Mouse (Mus musculus): ENCODE data around the gene Pdhb.

Gene Pdhb

DNA sequence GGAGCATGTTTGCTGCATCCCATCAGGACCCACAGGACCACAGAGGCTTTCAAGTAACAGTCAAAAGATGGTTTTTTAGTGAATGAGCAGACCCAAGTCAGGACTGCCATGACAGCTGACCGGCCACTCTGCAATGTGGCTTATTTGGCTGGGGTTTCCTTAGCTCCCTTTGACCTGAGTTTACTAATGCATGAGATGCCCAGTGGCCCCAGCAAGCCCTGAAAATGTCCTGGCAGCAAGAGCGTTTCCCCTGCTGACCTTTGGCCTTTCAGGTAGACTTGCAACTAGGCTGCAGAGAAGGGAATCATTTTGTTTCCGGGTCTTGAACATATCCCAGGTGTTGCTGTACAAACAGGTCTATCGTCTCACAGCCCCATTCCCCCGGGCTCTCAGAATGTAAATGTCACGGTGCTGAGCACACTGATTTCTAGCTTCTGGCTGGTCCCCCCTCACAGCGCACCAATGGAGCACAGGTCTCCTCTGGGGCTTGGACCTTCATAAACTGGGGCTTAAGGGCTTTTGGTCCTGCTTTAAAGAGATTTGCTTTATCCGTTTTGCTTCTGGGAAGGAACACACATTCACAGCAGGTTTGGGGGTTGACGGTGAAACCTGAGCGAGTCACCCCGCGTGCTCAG is 18.6 kb upstream of the Pdhb start:
- DNase-seq (ENCODE audit: low spot score in 2 of 2), result no peak

DNA sequence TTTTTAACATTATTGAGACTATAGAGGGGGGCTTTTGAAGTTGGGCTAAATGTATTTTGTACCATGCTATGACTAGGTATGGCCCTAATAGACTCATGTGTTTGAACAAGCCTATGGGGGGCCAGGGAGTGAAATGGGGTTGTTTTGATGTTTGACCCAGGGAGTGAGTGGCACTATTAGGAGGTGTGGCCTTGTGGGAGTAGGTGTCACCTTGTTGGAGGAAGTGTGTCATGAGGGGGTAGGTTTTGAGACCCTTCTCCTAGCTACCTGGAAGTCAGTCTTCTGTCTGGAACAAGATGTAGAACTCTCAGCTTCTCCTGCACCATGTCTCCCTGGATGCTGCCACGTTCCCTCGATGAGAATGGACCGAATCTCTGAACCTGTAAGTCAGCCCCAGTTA is 17.7 kb upstream of the Pdhb start:
- DNase-seq (ENCODE audit: low spot score in 2 of 2), result no peak

DNA sequence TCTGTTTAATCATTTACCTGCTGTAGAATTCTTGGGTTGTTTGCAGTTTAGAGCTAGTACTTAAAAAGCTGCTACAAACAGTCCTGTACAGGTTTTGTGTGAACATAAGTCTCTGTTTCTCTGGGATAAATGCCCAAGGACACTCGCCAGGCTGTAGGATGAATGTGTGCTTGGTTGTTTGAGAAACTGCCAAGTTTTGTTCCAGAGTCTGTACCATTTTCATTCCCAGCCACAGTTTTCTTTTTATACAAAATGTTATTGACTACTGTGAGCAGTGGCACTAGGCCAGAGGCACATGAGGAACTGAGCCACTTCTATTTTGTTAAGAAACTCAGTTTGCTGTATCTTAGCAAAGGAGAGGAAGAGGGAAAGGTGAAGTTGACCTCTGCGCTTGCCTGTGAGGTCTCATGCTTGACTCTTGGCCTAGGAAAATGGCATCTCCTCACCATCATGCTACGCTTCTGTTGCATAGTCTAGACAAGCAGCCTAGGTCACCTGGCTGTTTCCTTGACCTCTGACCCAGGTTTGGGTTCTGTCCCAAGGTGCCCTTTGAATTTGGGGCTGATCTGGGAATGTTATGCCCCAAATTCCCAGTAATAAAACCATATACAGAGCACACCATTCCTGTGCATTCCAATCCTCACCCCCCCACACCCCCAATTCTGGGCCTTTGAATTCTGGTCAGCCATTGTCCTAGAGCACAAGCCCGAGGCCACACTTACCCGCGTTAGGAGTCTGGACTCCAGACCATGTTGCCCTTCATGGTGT is 13.6 kb upstream of the Pdhb start:
- no peak for DNase-seq (ENCODE audit: low spot score in 2 of 2)

DNA sequence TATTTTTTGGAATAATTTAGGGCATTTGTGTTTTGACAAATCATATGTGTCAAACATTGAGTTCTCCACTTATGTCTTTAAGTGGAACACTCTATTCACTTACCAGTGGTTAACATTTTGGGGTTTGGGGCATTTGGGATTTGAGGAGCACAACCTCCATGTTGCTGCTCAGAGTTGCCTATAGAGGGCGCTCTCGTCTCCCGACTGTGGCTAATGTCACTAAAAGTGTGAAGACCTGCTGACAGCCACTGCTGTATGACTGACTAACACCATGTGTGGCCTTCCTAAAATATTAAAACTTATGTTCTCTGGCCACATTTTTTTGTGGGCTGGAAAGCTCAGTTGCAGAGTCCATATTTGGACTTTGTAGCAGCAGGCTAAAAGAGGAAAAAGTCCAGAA is 10.5 kb upstream of the Pdhb start:
- DNase-seq (ENCODE audit: low spot score in 2 of 2), result peak in 1 of 2 experiments; percentile 12

DNA sequence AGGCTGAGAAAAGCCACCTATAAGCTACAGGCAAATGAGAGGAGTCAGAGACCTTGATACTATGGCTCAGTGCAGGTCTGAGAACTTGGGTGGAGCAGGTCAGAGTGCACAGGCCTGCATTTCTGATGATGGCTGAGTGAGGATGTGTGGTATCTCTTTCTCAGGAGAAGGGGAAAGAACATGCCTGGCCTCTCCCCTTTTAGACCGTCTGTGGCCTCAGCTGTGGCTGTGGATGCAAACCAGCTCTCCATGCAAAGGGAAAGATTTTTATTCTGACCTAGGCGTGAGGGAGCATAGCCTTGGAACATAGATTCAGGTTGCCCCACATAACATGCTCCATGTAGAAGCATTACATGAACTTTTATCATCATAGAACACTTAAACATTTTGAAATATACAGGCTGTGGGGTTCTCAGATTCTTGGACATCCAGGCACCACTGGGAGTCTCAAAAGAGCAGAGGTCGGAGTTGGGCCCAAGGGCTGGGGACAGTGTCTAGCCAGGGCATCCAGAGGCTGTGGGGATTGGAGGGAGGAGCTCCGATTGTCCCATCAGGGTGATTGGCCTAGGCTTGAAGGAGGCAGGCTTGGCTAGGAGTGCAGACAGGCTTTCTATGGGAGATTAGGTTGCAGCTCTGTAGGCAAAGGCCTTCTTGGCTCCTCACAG is 7.7 kb upstream of the Pdhb start:
- DNase-seq (ENCODE audit: low spot score in 2 of 2), result no peak

DNA sequence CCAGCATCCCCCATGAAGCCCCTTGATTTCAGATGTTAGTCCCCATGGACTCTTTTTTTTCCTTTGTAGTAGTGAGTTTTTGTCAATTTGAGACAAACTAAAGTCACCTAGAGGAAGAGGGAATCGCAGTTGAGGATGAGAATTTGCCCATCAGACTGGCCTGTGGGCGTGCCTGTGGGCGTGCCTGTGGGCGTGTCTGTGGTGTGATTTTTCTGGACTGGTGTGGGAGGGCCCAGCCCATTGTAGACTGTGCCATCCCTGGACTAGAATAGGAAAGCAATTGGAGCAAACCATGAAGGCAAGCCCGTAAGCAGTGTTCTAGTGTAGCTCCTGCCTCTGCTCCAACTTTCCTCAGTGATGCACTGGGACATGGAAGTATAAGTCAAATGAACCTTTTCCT is 3.4 kb upstream of the Pdhb start:
- no peak for DNase-seq (ENCODE audit: low spot score in 2 of 2)

DNA sequence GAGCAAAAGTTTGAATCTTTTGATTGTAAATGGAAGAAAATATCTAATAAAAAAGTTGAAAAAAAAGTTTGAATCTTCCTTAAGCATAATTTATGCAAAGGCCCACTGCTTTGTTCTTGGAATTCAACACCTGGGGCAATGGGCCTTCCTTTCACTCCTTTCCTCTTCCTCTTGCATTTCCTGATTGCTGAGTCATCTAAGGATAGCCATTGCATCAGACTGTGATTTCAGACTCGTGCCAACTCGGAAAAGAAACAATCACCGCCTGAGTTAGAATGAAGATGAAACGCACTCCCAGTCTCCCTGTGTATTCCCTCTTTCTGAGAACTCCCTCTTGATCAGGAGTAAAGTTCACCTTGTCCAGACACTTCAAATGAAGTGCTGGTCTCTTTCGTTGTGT is 1.8 kb upstream of the Pdhb start:
- no peak for DNase-seq (ENCODE audit: low spot score in 2 of 2)

DNA sequence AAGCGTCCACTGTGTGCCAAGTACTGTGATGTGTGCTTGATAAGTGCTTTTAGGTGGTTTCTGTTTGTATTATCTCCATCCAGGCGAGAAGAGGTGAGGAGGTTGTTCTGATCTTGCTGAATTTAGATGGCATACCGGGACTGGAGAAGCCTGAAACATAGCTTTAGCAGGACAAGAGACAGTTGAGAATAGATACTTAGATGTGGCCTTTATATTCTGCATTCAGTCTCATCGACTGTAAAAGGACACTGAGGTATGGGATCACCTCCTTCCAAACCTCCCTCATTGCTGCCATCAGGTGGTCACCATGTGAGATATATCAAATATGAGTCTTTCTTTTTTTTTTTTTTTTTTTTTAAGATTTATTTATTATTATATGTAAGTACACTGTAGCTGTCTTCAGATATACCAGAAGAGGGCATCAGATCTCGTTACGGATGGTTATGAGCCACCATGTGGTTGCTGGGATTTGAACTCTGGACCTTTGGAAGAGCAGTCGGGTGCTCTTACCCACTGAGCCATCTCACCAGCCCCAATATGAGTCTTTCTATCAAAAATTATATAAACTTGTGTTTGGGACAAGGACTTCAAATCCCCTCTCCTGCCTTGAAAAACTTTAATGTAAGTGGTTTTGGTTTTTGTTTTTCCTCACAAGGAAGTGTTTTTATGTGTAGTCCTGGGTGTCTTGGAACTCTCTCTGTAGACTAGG is 871 bp upstream of the Pdhb start:
- peak; percentile 7 to 36 for DNase-seq (ENCODE audit: low spot score in 2 of 2)

DNA sequence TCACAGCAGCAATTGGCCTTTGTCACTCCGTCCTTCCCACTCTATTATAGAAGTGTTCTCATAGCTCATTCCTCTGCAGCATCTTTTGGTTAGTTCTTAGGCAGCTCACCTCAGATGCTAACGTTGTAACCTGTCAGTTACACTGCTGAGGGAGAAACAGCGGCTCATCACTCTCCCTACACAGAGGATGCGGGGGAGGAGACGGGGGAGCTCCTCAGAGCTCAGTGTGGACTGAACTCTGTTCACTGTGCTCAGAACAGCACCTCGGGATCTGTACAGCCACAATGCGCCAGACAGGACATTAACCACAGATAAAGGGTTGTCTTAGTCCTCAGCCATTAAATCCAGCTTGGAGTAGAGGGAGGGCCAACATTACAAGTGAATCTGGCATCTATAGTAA is 8.4 kb downstream of the Pdhb start:
- DNase-seq (ENCODE audit: low spot score in 2 of 2), result no peak

DNA sequence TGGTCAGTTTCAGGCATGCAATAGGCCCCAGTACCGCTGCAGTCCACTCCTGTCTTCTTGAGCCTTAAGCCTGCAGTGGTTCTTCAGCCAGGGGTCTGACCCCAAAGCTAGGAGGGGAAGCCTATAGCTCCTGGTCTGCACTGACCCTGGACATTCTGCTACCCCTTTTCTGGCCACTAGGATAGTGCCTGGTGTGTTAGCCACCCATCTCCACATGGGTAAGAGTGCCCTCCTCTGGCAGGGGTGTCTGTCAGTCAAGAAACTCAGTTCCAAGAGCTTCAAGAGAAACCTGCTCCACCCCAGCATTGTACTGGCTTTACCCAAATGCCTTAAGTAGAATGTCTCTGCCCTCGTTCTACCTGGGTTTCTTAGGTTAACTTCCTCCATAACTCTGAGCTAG is 11.0 kb downstream of the Pdhb start:
- DNase-seq (ENCODE audit: low spot score in 2 of 2), result peak in 1 of 2 experiments; percentile 38

DNA sequence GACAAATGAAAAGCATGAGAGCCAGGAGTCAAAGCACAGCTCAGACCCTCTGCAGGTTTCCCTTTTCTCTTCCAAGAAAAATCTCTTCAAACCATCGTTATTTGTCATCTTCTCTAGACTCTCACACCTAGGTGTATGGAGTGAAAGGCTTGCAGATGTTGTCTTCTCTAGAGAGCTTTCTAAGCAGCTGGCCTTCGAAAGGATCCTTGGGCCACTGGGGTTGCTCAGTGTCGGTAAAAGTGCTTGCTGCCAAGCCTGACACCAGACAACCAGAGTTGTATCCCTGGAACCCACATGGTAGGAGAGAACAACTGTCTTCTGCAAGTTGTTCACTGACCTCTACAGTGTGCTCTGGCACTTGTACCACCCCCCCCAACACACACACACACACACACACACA is 13.7 kb downstream of the Pdhb start:
- no peak for DNase-seq (ENCODE audit: low spot score in 2 of 2)

DNA sequence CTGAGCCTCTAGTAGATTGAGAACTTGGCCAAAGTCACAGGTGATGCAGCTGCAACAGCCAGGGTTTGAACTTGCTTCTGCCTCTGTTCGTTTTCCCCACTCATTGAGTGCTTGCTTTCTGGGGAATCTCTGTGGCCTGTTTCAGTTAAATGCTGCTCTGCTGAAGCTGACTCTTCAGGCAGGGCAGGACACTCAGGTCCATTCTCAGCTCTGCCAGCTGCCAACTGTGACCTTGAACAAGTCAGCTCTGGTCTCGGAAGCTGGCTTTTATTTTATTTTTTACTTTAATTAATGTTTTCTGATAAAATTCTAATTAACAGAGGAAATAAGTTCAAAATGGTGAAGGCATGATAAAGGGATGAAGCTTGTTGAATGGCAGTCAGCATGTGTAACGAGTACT is 14.1 kb downstream of the Pdhb start:
- DNase-seq (ENCODE audit: low spot score in 2 of 2), result no peak

DNA sequence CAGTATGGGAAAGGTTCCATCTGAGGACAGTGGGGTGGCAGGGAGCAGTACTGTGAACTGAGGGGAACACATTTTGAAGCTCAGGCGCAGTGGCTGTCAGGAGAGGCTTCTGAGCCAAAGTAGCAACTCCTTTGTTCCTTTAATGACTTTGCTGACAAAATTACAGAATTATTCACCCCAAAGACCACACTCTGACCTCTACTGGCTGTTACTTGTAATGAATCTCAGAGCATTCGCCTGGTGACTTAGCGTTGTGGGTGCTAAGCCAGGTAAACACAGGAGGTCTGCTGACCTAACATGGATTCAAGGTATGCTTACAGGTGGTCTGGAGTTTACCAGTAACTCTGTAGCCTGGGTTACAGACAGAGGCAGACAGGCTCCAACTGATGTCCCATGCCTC is 15.9 kb downstream of the Pdhb start:
- DNase-seq (ENCODE audit: low spot score in 2 of 2), result peak in 1 of 2 experiments; percentile 17

DNA sequence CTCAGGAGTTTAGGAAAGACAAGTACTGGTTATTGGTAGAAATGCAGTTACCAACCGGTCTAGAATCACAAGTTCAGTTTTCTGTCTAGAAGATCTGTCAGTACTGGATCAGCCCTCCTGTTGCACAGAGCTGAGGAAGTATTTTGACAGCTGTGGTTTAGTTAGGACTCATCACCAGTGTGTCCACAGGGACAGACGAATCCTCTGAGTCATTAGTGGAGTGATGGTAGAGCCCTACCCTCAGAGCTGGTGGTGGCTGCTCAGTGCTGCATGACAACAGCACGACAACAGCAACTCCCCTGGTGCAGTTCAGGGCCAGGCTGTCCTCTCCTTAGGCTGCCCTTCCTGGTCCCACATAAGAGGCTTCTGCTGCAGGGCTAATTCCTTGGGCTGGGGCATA is 18.8 kb downstream of the Pdhb start:
- DNase-seq (ENCODE audit: low spot score in 2 of 2), result no peak

DNA sequence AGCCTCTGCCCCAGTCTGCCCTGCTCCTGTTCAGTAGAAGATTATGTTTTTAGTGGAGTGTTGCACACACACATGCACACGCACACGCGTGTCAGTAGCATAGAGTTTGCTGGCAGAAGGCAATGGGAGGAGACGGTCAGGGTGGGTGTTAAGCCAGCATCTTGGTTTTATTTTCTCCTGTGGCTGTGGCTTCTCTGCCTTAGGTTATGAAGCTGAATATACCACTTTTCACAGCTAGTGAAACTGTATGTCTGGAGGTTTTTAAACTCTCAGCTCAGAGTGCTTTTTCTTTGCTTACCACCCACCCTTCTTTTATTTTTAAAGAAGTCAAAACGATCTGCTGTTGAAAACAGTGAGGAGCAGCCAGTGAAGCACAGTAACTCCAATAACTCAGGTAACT is 21.1 kb downstream of the Pdhb start:
- no peak for DNase-seq (ENCODE audit: low spot score in 2 of 2)

DNA sequence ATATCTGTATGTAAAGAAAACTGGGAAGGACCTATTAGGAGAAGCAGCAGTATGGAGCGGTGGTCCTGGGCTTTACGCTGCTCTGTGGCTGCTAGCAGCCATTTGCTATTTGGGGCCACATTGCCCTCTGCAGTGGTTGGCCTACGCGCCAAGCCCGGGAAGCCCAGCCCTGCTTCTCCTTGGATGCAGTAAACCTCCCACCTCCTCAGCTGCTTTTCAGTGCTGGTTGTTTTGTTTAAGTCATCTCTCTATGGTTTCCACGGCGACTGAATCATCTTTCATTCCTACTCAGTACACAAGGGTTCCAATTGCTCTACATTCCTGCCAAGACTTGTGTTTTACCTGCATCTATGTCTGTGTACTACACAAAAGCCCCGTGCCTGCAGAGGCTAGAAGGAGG is 24.0 kb downstream of the Pdhb start:
- DNase-seq (ENCODE audit: low spot score in 2 of 2), result no peak

DNA sequence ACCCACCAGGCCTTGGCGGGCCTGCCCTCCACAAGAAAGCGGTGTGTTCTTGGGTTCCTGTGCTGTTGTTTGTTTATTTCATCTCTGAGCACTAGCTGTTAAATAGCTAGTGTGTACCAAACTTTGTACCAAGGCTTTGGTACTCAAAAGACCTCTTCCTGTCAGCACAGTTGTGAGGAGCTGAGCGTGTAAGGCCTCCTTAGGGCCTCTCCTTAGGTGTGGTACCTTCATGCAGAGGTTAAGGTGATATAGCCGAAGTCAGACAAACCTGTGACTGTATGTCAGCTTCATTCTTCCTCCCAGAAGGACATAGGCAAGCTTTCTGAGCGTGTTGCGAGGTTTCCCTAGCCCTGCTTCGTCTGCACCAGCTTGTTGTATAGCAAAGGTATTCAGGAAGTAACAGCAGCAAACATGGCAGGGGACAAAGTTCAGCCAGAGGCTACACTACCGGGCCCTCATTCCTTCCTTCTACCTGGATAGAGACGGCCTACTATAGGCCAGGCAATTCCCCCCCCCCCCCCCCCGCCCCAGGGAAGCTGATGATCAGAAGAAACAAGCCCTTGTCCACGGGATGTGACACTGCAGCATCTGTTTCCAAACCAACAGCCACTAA is 26.1 kb downstream of the Pdhb start:
- DNase-seq (ENCODE audit: low spot score in 2 of 2), result no peak

DNA sequence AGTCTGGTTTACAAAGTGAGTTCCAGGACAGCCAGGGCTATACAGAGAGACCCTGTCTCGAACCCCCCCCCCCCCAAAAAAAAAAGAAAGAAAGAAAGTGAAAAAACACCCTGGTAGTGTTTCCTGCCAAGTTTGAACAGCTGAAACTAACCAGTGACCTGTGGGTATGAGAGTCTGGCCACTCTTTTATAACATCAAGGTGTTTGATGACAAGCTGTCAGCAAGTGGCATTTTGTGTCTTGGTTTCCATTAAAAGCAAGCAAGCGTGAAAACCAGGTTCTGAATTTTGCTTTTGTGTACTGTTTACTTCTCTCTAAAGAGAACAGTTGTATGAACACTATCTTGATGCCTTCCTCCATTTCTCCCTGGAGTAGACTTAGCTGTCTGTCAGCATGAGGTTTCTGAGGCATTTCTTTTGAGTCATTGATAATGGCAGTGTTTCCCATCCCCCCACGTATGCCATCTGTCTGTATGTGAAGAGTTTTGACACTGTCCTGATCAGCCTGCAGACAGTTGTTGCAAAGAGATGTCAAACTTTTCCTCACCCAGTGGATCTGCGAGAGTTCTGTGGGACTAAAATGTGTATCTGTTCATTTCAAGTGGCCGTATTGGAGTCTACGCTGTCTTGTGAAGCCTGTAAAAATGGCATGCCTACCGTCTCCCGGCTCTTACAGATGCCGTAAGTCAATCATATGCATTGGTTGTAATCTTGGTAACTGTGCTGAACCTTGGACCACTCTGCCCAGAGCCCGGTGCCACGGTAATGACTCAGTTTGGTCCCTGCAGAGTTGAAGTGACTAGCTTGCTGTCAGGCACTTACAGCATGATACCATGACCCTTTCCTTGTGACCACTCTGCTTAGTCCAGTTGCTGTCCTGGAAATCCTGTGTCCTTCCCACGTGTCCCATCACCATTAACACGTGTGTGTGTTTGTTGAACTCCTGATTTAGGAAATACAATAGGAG is 26.9 kb downstream of the Pdhb start:
- no peak for DNase-seq (ENCODE audit: low spot score in 2 of 2)

DNA sequence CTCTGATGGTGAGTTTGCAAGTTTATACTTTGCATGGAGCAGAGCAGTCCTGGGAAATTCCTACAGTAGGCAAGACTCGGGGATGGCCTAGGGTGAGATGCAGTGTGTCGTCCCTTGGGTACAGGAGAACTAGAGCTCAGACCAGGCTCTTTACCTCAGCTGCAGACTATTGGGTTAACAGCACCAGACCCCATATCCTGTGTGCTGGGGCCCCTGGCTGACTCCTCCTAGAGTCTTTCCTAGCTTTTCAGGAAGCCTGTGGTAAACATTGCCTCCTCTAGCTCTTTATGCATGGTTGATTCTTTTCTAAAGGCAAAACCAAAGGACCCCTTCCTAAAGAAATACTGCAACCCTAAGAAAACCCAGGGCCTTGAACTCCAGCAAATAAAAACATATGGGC is 31.7 kb downstream of the Pdhb start:
- DNase-seq (ENCODE audit: low spot score in 2 of 2), result peak; percentile 14 to 30

DNA sequence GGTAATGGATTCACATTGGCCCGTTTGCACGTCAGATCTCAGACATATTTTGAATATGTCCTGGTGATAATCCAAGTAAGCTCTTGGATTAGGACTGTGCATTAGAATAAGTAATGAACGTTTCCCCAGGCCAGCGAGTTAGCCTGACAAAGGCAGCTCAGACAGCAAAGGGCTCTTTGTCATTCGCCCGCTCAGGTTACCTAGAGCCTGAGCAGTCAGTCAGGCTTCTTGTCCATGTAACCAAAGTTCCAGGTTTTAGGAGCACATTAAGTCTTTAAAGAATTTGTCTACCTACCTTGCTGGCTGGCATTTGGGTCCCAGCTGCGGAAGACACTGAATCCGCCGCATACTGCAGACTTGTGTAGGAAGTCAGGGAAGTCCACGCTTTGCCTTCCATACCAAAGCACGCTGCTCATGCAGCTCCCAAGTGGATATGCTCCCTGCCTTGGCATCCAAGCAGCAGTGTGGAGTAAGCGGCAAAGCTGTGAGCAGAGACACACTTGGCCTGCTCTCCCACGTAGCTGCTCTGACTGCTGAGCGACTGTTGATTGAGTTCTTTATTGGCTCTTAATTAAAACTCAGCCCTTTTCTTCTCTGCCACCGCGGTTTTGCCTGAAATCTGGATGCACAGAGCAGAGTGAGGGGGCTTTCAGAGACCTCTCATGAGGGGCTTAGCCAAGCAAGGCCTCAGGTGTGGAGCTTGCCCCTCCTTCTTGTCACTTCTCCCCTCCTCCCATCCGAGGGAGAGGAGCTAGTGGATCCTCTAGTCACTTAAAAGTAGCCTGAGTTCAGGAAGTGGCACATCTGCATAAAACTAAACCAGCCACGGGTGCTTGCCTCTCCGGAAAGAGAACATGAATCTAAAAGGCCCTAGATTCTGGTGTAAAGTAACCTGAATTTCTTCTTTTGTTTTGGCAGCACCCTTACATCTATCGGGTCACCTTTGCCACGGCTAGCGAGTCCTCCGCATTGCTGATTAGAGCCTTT is 32.8 kb downstream of the Pdhb start:
- peak; percentile 38 to 41 for DNase-seq (ENCODE audit: low spot score in 2 of 2)

All from thymus, postnatal 10 days (tissue).